Mouse (Mus musculus): ENCODE data around the gene Mia. TPM values are rescaled to one million over a fixed set of nuclear protein-coding genes. Genes with fewer than 3 reads are reported as not detected.
A peak's percentile ranks its signal among the peaks of the same experiment; 100 is the strongest.

The Mia gene
- polyA plus RNA-seq (2012; rRNA removed), result 9.6 TPM in 1 of 2 replicates, not detected in the other

DNA sequence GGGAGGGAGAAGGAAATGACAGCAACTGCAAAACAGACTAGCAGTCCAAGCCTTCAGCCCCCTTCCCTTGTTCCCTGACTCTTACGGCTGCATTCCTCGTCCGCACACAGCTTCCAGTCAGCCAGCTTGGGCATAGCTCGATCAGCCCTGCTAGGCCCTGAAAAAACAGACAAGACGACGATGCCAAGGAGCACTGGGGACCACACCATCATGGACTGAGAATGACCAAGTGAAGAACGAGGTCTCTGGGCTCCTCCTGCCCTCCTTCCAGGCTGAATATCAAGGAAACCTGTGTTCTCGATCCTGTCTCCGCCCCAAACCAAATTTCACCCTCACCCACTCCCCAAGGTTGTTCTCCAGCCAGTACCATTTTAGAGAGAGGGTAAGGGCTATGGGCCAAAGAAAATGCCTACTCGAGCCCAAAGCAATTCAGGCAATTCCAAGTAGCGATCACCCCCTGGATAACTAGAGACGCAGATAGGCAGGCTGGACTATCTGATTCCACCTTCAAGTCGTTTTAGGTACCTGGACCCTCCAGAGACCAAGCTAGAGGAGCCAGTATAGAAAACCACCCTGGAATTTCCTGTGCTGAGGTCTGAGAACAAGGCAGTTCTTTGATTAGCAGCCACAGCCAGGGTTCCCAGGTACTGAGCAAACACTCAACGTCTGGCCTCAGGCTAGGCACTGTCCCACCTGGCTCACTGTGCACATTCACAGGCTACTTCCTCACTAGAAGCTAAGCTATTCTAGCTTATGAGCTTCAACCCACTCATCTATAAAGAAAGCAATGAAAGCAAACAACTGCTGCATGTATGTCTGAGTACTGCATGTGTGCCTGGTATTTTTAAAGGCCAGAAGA is at the start of gene Mia, which contains the start of gene Gm21983:
Mia (minus strand) TSS at position 321 of the 859 bp plus-strand sequence.
Gm21983 (minus strand) TSS at position 250 of the 859 bp plus-strand sequence.
- TF ChIP-seq CTCF (IDR thresholded peaks at IDR 0.05; ENCODE audit: extremely low read depth, insufficient read length, insufficient replicate concordance, low read depth, low read length), result no peak
- no peak for TF ChIP-seq POLR2A (IDR thresholded peaks at IDR 0.05; ENCODE audit: low read depth, low read length)
- H3K27ac ChIP-seq (ENCODE audit: insufficient read depth, low read depth, low read length), result peak within 1 kb of the TSS; percentile 30; the same call in 1 of the 2 replicates

GRCm38 (mm10) chr7:27228865-27229264 is 47.9 kb upstream of the Mia start:
- 7% methylated on average over 6 of the region's 6 CpGs for WGBS
- no peaks in the 10 kb centered on the region for H3K27me3 ChIP-seq (ENCODE audit: control insufficient read depth, insufficient read depth, low read length)
- H3K4me1 ChIP-seq (ENCODE audit: control insufficient read depth, insufficient read depth, insufficient read length, low read length), result peaks cover 27% of the 10 kb centered on the region
- peak overlapping the region; percentile 79 for H3K4me3 ChIP-seq (ENCODE audit: low read depth, low read length)
- peak overlapping the region; percentile 84 for H3K27ac ChIP-seq (ENCODE audit: insufficient read depth, low read depth, low read length)
- H3K36me3 ChIP-seq (ENCODE audit: control insufficient read depth, insufficient read depth, low read length), result no peaks in the 10 kb centered on the region
- no peak for TF ChIP-seq CTCF (IDR thresholded peaks at IDR 0.05; ENCODE audit: extremely low read depth, insufficient read length, insufficient replicate concordance, low read depth, low read length)
- TF ChIP-seq POLR2A (IDR thresholded peaks at IDR 0.05; ENCODE audit: low read depth, low read length), result no peak

More for the DNA sequence above, at the start of gene Mia, which contains the start of gene Gm21983:
- peaks cover 10% of the 10 kb centered on the region for H3K36me3 ChIP-seq (ENCODE audit: control insufficient read depth, insufficient read depth, low read length)
- WGBS, result 39% methylated on average over 14 of the region's 14 CpGs
- H3K4me3 ChIP-seq (ENCODE audit: low read depth, low read length), result no peak within 1 kb of the TSS
- H3K27me3 ChIP-seq (ENCODE audit: control insufficient read depth, insufficient read depth, low read length), result no peaks in the 10 kb centered on the region
- peaks cover 20% of the 10 kb centered on the region; the same call in 1 of the 2 replicates for H3K4me1 ChIP-seq (ENCODE audit: control insufficient read depth, insufficient read depth, insufficient read length, low read length)

DNA sequence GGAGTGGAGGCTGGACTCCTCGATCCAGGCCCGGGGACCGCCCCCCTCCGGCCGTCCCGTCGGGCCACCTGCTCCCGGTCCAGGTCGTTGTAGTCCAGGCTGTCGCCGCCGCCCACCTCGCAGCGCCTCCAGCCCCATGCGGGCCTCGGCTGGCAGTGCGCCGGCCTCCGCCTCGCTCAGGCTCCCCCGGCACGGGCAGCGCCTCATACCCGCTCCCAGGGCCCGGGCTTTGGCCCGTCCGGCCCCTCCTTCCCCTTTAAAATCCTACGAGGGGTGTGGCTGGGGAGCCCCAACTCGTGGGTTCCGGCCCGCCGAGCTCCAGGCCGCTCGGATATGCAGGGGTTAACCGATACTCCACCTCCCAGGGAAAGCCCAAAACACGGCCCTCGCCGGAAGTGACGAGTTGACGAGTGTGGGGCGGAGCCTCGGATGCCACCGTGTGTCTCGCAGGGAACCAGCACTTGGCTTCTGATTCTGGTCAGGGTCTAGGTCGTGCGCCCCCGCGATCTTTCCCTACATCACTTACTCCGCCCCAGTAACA is 47.4 kb upstream of the Mia start, which contains the start of gene Itpkc:
Itpkc (minus strand) TSS at position 381 of the 541 bp plus-strand sequence.
- H3K27me3 ChIP-seq (ENCODE audit: control insufficient read depth, insufficient read depth, low read length), result no peaks in the 10 kb centered on the region
- peaks cover 27% of the 10 kb centered on the region for H3K4me1 ChIP-seq (ENCODE audit: control insufficient read depth, insufficient read depth, insufficient read length, low read length)
- H3K27ac ChIP-seq (ENCODE audit: insufficient read depth, low read depth, low read length), result peak within 1 kb of the TSS; percentile 92
- no peak for TF ChIP-seq CTCF (IDR thresholded peaks at IDR 0.05; ENCODE audit: extremely low read depth, insufficient read length, insufficient replicate concordance, low read depth, low read length)
- peak; percentile 62 for TF ChIP-seq POLR2A (IDR thresholded peaks at IDR 0.05; ENCODE audit: low read depth, low read length)
- H3K36me3 ChIP-seq (ENCODE audit: control insufficient read depth, insufficient read depth, low read length), result no peaks in the 10 kb centered on the region
- peak within 1 kb of the TSS; percentile 79 for H3K4me3 ChIP-seq (ENCODE audit: low read depth, low read length)
- under 1% methylated on average over 49 of the region's 49 CpGs for WGBS

DNA sequence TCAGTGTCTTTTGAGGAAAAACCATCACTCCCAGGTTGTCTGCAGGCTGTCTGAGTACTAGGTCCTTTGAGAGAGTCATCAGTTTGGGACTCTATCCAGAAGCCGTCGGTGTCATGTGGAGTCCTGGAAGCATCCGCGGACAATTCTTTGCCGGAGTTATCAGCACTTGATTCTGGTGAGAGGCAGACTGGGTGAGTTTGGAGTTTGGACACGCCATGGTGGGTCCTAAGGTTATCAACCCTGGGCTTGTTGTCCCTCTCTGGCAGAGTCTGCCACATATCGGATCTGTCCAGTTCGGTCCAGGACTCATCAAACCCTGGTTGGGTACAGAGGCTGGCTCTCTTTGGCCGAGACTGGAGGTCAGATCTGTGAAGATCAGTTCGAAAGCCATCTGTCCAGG is 46.7 kb upstream of the Mia start:
- H3K27ac ChIP-seq (ENCODE audit: insufficient read depth, low read depth, low read length), result peak overlapping the region; percentile 92
- peak overlapping the region; percentile 79 for H3K4me3 ChIP-seq (ENCODE audit: low read depth, low read length)
- H3K36me3 ChIP-seq (ENCODE audit: control insufficient read depth, insufficient read depth, low read length), result no peaks in the 10 kb centered on the region
- H3K4me1 ChIP-seq (ENCODE audit: control insufficient read depth, insufficient read depth, insufficient read length, low read length), result peaks cover 32% of the 10 kb centered on the region
- TF ChIP-seq CTCF (IDR thresholded peaks at IDR 0.05; ENCODE audit: extremely low read depth, insufficient read length, insufficient replicate concordance, low read depth, low read length) (peak; percentile 11; the same call in 1 of the 2 replicates), POLR2A (IDR thresholded peaks at IDR 0.05; ENCODE audit: low read depth, low read length) (no peak)
- no peaks in the 10 kb centered on the region for H3K27me3 ChIP-seq (ENCODE audit: control insufficient read depth, insufficient read depth, low read length)
- WGBS, result 3% methylated on average over 10 of the region's 10 CpGs

DNA sequence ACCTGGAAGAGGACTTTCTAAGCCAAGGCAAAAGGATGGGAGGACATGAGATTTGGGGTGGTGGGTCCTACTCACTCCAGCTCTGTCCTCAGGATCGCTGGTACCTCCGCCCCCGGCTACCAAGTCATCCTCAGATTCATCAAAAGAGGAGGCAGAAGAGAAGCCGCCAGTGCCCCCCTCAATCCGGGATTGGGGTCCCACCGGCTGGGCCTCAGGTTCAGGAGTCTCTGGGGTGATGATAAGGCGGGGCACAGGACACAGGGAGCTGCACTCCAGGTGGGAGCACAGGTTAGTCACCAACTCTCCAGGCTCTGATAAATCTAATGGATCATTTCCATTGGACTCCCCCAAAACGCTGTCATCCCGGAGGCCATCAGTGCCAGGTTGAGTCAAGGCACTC is 46.3 kb upstream of the Mia start:
- 16% methylated on average over 9 of the region's 9 CpGs for WGBS
- H3K36me3 ChIP-seq (ENCODE audit: control insufficient read depth, insufficient read depth, low read length), result no peaks in the 10 kb centered on the region
- H3K4me3 ChIP-seq (ENCODE audit: low read depth, low read length), result peak overlapping the region; percentile 79
- TF ChIP-seq CTCF (IDR thresholded peaks at IDR 0.05; ENCODE audit: extremely low read depth, insufficient read length, insufficient replicate concordance, low read depth, low read length) (no peak), POLR2A (IDR thresholded peaks at IDR 0.05; ENCODE audit: low read depth, low read length) (no peak)
- H3K27ac ChIP-seq (ENCODE audit: insufficient read depth, low read depth, low read length), result peak overlapping the region; percentile 92
- peaks cover 32% of the 10 kb centered on the region for H3K4me1 ChIP-seq (ENCODE audit: control insufficient read depth, insufficient read depth, insufficient read length, low read length)
- H3K27me3 ChIP-seq (ENCODE audit: control insufficient read depth, insufficient read depth, low read length), result no peaks in the 10 kb centered on the region

DNA sequence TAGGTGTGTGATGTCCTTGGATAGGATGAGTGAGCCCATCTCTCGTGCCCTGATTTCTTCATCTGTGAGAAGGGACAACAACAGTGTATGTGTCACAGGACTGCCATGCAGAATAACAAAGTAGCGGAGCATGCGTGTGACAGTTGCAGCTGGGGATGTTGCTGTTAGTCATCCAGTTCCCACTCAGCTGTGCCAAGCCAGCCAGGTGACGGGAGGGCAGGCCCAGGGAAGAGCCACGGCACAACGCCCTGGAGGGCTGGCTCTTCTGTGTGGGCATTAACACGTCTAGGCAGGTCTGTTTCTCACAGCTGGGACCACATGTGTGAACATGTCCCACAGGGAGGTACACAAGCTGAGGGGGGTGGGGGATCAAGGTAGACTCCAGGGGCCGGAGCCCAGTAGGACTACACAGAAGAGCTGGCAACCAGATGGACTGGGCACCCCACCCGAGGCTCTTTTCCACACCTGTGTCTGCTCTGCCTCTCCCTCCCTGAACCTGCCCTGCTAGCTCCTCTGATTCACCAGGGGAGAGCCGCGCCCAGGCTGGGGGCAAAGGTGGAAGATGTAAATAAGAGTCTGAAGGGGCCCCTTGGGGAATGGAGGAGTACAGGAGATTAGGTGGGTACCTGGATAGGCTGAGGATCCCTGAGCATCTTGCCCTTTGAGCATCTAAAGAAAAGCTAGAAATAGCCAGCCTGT is 44.1 kb upstream of the Mia start:
- Histone ChIP-seq H3K27me3 (ENCODE audit: control insufficient read depth, insufficient read depth, low read length) (no peaks in the 10 kb centered on the region), H3K27ac (ENCODE audit: insufficient read depth, low read depth, low read length) (peak overlapping the region; percentile 92), H3K36me3 (ENCODE audit: control insufficient read depth, insufficient read depth, low read length) (peaks cover 2% of the 10 kb centered on the region), H3K4me1 (ENCODE audit: control insufficient read depth, insufficient read depth, insufficient read length, low read length) (peaks cover 38% of the 10 kb centered on the region), H3K4me3 (ENCODE audit: low read depth, low read length) (peak overlapping the region; percentile 79)
- 19% methylated on average over 11 of the region's 11 CpGs for WGBS
- TF ChIP-seq CTCF (IDR thresholded peaks at IDR 0.05; ENCODE audit: extremely low read depth, insufficient read length, insufficient replicate concordance, low read depth, low read length) (no peak), POLR2A (IDR thresholded peaks at IDR 0.05; ENCODE audit: low read depth, low read length) (no peak)
